Mouse (Mus musculus): ENCODE results near the gene Samd5.

The Samd5 gene

DNA sequence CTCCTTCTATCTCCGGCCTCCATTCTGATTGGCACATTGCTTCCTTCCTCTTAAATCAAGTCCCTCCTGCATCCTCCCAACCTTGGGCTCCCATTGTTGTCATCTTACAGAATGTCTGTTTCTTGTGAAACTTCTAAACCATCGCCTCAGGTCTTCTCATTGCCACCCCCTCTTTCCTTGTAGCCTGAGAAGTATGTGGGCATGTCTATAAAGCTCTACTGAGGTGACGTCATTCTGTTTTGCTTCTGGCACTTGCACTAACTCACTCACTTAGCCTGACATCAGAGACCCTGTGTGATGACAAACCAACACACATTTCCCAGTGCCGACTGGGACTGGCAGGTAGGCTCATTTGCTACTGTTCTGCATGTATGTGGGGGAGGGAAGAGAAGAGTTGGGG lies 100.9 kb downstream of the Samd5 start:
- no peak for DNase-seq (ENCODE audit: low read depth)
